ENCODE assay signal across 6 mouse cellular contexts in the genomic region with DNA sequence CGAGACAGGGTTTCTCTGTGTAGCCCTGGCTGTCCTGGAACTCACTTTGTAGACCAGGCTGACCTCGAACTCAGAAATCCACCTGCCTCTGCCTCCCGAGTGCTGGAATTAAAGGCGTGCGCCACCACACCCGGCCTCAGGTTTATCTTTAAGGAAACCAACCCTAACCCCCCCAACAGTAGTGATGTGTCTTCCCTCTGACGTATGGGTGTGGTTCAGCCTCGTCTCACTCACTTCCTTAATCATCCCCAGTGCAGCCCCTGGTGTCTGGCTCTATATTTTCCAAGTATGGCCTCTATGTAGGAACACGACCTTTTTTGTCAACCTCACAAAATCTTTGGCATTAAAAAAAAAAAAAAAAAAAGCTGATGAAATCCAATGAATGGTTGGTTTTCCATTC.
DNase-seq lines count a peak whose midpoint lies in the region; ATAC-seq and TF ChIP-seq lines count a peak whose summit lies in the region.
"Not testable (repeated sequence)": the region's sequence is repeated elsewhere in the genome, so short reads cannot be mapped to it uniquely, and the experiment has no call there.

No protein-coding gene starts in this region.

- DNase-seq in 416B (ENCODE audit: low read depth) (peak; percentile 12), MEL (ENCODE audit: low read depth, low spot score) (peak; percentile 68), MEL-GATA-1-ER (ENCODE audit: extremely low read depth, low read depth) (peak; percentile 68)
- peak; percentile 4 for DNase-seq in c-Kit-positive CD71-negative TER-119-negative erythroid progenitor cells, embryonic 14.5 days (ENCODE audit: low read depth)
- DNase-seq in heart, adult 11 months, result peak; percentile 48

- not testable (repeated sequence) for H3K79me2 ChIP-seq in MEL (ENCODE audit: control insufficient read depth, insufficient read depth, low read length, poor library complexity)

- TF ChIP-seq POLR2A in MEL (IDR thresholded peaks at IDR 0.05; ENCODE audit: control insufficient read depth in 1 of 2, insufficient read depth in 1 of 2, low read depth in 1 of 2, low read length in 2 of 2, poor library complexity in 1 of 2), result not testable (repeated sequence)

- not testable (repeated sequence) for H3K27ac ChIP-seq in MEL (ENCODE audit: control insufficient read depth, low read depth, low read length)

- H3K27me3 ChIP-seq in MEL (ENCODE audit: control insufficient read depth in 1 of 2, insufficient read depth in 2 of 2, low read length in 2 of 2), result not testable (repeated sequence)

- H3K4me1 ChIP-seq in MEL (ENCODE audit: control insufficient read depth in 1 of 2, insufficient read depth in 2 of 2, low read length in 2 of 2), result not testable (repeated sequence)

- H3K4me3 ChIP-seq in MEL (ENCODE audit: control insufficient read depth in 1 of 2, insufficient read depth in 1 of 2, low read depth in 2 of 2, low read length in 2 of 2), result not testable (repeated sequence)

- H3K36me3 ChIP-seq in MEL (ENCODE audit: control insufficient read depth in 1 of 2, insufficient read depth in 2 of 2, low read length in 2 of 2), result not testable (repeated sequence)

- not testable (repeated sequence) for H3K9me3 ChIP-seq in MEL (replicated peaks; ENCODE audit: insufficient read depth, low read length)

- TF ChIP-seq CTCF in MEL (IDR thresholded peaks at IDR 0.05 in 2 of 3, conservative IDR thresholded peaks at IDR 0.05 in 1 of 3; ENCODE audit: control insufficient read depth in 1 of 3, insufficient read depth in 1 of 3, low read depth in 2 of 3, low read length in 3 of 3, poor library complexity in 1 of 3, severe bottlenecking in 1 of 3), result not testable (repeated sequence)

- not testable (repeated sequence) for TF ChIP-seq EP300 in MEL (IDR thresholded peaks at IDR 0.05; ENCODE audit: low read depth in 1 of 2, low read length in 2 of 2)

- ATAC-seq in common myeloid progenitor, adult 5-6 weeks (replicated peaks; ENCODE audit: low read depth, poor library complexity, severe bottlenecking), result 0 out of 2 replicates have a peak, but pooled peaks have one; percentile 45

- TF ChIP-seq RAD21 in MEL (IDR thresholded peaks at IDR 0.05; ENCODE audit: low read depth, low read length), result not testable (repeated sequence)

- not testable (repeated sequence) for H3K9ac ChIP-seq in MEL (ENCODE audit: control insufficient read depth, low read depth, low read length, poor library complexity, severe bottlenecking)

TF ChIP-seq in MEL, 35 proteins besides CTCF, POLR2A, EP300 and RAD21:
- TF ChIP-seq TBP (IDR thresholded peaks at IDR 0.05; ENCODE audit: low read depth, low read length), result peak; percentile 94
- TF ChIP-seq ZNF384 (IDR thresholded peaks at IDR 0.05; ENCODE audit: low read depth, low read length), result peak; percentile 40; the same call in 1 of the 2 replicates
TF ChIP-seq in MEL: peak in this region for 2; not testable (repeated sequence) for 33.

Comparison
In these comparisons a context has a peak if more than half of its experiments do, and no peak if none do; other contexts are left out.
1. DNase-seq: peak in every context shown above with its lines; median percentile 68 in MEL; 68 in MEL-GATA-1-ER; 48 in heart, adult 11 months; 12 in 416B; 4 in c-Kit-positive CD71-negative TER-119-negative erythroid progenitor cells, embryonic 14.5 days.